Mouse (Mus musculus) liver, postnatal 0 days (tissue): ENCODE measurements around the gene Dpy30.

Experiments used
- CTCF ChIP-seq: sonication (generic); IDR thresholded peaks from 2 replicates; pipeline ENCODE4 v1.5.1; 2016; ENCODE audit warnings: antibody characterized with exemption, low read depth
- EP300 ChIP-seq: IDR thresholded peaks from 2 replicates; pipeline ENCODE4 v1.6.1; 2016; ENCODE audit warnings: antibody characterized with exemption, low read depth, mild to moderate bottlenecking

DNA sequence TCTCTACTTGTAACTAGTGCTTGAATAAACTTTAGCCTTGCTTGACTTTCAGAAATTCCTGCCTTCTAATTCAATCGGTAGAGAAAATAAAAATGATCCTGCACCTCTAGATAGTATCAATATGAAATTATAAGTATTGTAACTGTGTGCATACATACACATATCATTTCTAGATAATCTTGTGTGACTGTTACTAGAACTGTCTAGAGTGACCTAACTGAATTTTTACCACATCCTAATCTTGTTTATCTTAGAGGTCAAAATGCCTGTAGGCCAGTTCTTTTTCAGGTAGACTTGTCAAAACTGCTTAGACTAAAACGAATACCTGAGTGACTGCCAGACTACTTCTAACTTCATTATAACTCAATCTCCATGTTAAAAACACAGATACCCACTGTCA lies 53.5 kb downstream of the Dpy30 start:
- no peak for TF ChIP-seq CTCF
- no peak for TF ChIP-seq EP300
